Mouse (Mus musculus) intestine, embryonic 14.5 days (tissue): Measurements from ENCODE around the gene Col4a1. TPM values are rescaled to one million over a fixed set of nuclear protein-coding genes. Genes with fewer than 3 reads are reported as not detected.

ENCODE experiments used
- ATAC-seq: fragments of 200-750 bp; cut with Nextera tagmentation; replicated peaks from 2 replicates; pipeline ENCODE4 v1.8.0; 2017; ENCODE audit warnings: low read depth, moderate number of reproducible peaks, moderate TSS enrichment, moderate library complexity; ENCODE audit not compliant: low FRiP score, low TSS enrichment
- DNase-seq: peaks from one replicate; pipeline ENCODE4 v3.0.0-alpha.2; 2018; ENCODE audit warnings: low spot score
- H3K27ac ChIP-seq: fragments of 300-500 bp; sonication (generic); 2 replicates; pipeline ENCODE4 v1.5.1; 2014; ENCODE audit warnings: low read depth, mild to moderate bottlenecking, control low read depth
- H3K27me3 ChIP-seq: fragments of 300-500 bp; sonication (generic); replicated peaks from 2 replicates; pipeline ENCODE4 v1.6.1; 2014; ENCODE audit warnings: low read length, control low read depth; ENCODE audit not compliant: control insufficient read depth, insufficient read depth
- H3K36me3 ChIP-seq: fragments of 300-500 bp; sonication (generic); 2 replicates; pipeline ENCODE4 v1.6.1; 2014; ENCODE audit warnings: low read length, control low read depth; ENCODE audit not compliant: control insufficient read depth, insufficient read depth
- H3K4me1 ChIP-seq: fragments of 300-500 bp; sonication (generic); replicated peaks from 2 replicates; pipeline ENCODE4 v1.6.1; 2014; ENCODE audit warnings: low read length, control low read depth, mixed read lengths; ENCODE audit not compliant: control insufficient read depth, insufficient read depth
- H3K4me2 ChIP-seq: fragments of 300-500 bp; sonication (generic); 2 replicates; pipeline ENCODE4 v1.6.1; 2014; ENCODE audit warnings: low read length
- H3K4me3 ChIP-seq: fragments of 300-500 bp; sonication (generic); 2 replicates; pipeline ENCODE4 v1.5.1; 2014; ENCODE audit warnings: low read depth, low read length, control low read depth, mixed read lengths
- H3K9ac ChIP-seq: fragments of 300-500 bp; sonication (generic); 2 replicates; pipeline ENCODE4 v1.6.1; 2014; ENCODE audit warnings: mild to moderate bottlenecking, low read length
- H3K9me3 ChIP-seq: fragments of 300-500 bp; sonication (generic); 2 replicates; pipeline ENCODE4 v1.6.1; 2016; ENCODE audit warnings: low read length, control low read depth; ENCODE audit not compliant: control insufficient read depth
- WGBS: fragments of 180-500 bp; shearing (Covaris S2); extraction: QIAGEN DNeasy Blood & Tissue Kit; methylation state at CpG from one replicate; pipeline ENCODE4 v1.1.7; 2014; 5-methylcytosine and 5-hydroxymethylcytosine counted together
- polyA plus RNA-seq: library from polyadenylated mRNA; unstranded; fragments of >200 nt; fragmentation: Nextera tagmentation; extraction: Ambion mirVana; gene quantifications from 2 replicates; pipeline ENCODE4 v1.2.1, GENCODE M21; 2014

Col4a1 gene
- polyA plus RNA-seq, 1 experiment from 2014 or later: 228 TPM

GRCm38 (mm10) chr8:11351355-11351754 is 38.7 kb upstream of the Col4a1 start:
- Histone ChIP-seq H3K9me3 (no peaks in the 10 kb centered on the region), H3K27me3 (no peaks in the 10 kb centered on the region), H3K4me3 (no peak overlapping the region), H3K4me1 (peaks cover 9% of the 10 kb centered on the region; the same call in 1 of the 2 replicates), H3K36me3 (peaks cover 6% of the 10 kb centered on the region; the same call in 1 of the 2 replicates), H3K27ac (no peak overlapping the region), H3K4me2 (no peak overlapping the region), H3K9ac (no peak overlapping the region)
- ATAC-seq (no peak), DNase-seq (no peak)
- WGBS: 86% methylated on average over 6 of the region's 6 CpGs

- no peaks in the 10 kb centered on the region for H3K9me3 ChIP-seq
- no peak overlapping the region for H3K27ac ChIP-seq
- H3K36me3 ChIP-seq: no peaks in the 10 kb centered on the region
- no peak overlapping the region for H3K9ac ChIP-seq
- no peak overlapping the region for H3K4me2 ChIP-seq
- no peak overlapping the region for H3K4me3 ChIP-seq
- WGBS: 80% methylated on average over 11 of the region's 11 CpGs
- no peak for DNase-seq
- H3K4me1 ChIP-seq: peaks cover 9% of the 10 kb centered on the region; the same call in 1 of the 2 replicates
- no peaks in the 10 kb centered on the region for H3K27me3 ChIP-seq
- ATAC-seq: no peak
These were observed 36.0 kb upstream of the Col4a1 start for GRCm38 (mm10) chr8:11348622-11349021.

GRCm38 (mm10) chr8:11347699-11348098 is 35.1 kb upstream of the Col4a1 start:
- no peak for DNase-seq
- WGBS: 77% methylated on average over 9 of the region's 9 CpGs

GRCm38 (mm10) chr8:11346225-11346624 is 33.6 kb upstream of the Col4a1 start:
- H3K9ac ChIP-seq: no peak overlapping the region
- ATAC-seq: no peak
- no peak overlapping the region for H3K4me2 ChIP-seq
- H3K27ac ChIP-seq: no peak overlapping the region
- no peaks in the 10 kb centered on the region for H3K36me3 ChIP-seq
- H3K4me3 ChIP-seq: no peak overlapping the region
- 74% methylated on average over 10 of the region's 10 CpGs for WGBS
- 0 out of 2 replicates have a peak, but pooled peaks cover 4% of the 10 kb centered on the region for H3K4me1 ChIP-seq
- no peaks in the 10 kb centered on the region for H3K27me3 ChIP-seq
- no peaks in the 10 kb centered on the region for H3K9me3 ChIP-seq
- no peak for DNase-seq

More at GRCm38 (mm10) chr8:11347699-11348098, 35.1 kb upstream of the Col4a1 start:
- no peaks in the 10 kb centered on the region for H3K27me3 ChIP-seq
- ATAC-seq: no peak
- H3K9ac ChIP-seq: no peak overlapping the region
- H3K9me3 ChIP-seq: no peaks in the 10 kb centered on the region
- H3K4me3 ChIP-seq: no peak overlapping the region
- no peak overlapping the region for H3K27ac ChIP-seq
- no peaks in the 10 kb centered on the region for H3K36me3 ChIP-seq
- H3K4me1 ChIP-seq: peaks cover 5% of the 10 kb centered on the region; the same call in 1 of the 2 replicates
- H3K4me2 ChIP-seq: no peak overlapping the region

GRCm38 (mm10) chr8:11344459-11344858 is 31.8 kb upstream of the Col4a1 start:
- DNase-seq (no peak), ATAC-seq (no peak)
- 82% methylated on average over 9 of the region's 9 CpGs for WGBS
- H3K4me3 ChIP-seq: no peak overlapping the region
- H3K27ac ChIP-seq: no peak overlapping the region
- no peak overlapping the region for H3K9ac ChIP-seq
- no peaks in the 10 kb centered on the region for H3K27me3 ChIP-seq
- no peaks in the 10 kb centered on the region for H3K36me3 ChIP-seq
- H3K9me3 ChIP-seq: no peaks in the 10 kb centered on the region
- 0 out of 2 replicates have a peak, but pooled peaks cover 4% of the 10 kb centered on the region for H3K4me1 ChIP-seq
- no peak overlapping the region for H3K4me2 ChIP-seq

GRCm38 (mm10) chr8:11341111-11341566 is 28.5 kb upstream of the Col4a1 start:
- Histone ChIP-seq H3K9ac (no peak overlapping the region), H3K4me3 (no peak overlapping the region), H3K36me3 (no peaks in the 10 kb centered on the region), H3K4me2 (no peak overlapping the region), H3K9me3 (no peaks in the 10 kb centered on the region), H3K27me3 (no peaks in the 10 kb centered on the region), H3K27ac (no peak overlapping the region), H3K4me1 (0 out of 2 replicates have a peak, but pooled peaks cover 3% of the 10 kb centered on the region)
- WGBS: 79% methylated on average over 3 of the region's 3 CpGs
- ATAC-seq: no peak
- no peak for DNase-seq

GRCm38 (mm10) chr8:11340310-11341110 is 27.9 kb upstream of the Col4a1 start:
- no peaks in the 10 kb centered on the region for H3K9me3 ChIP-seq
- H3K9ac ChIP-seq: no peak overlapping the region
- WGBS: 62% methylated on average over 12 of the region's 12 CpGs
- DNase-seq (no peak), ATAC-seq (no peak)
- H3K27me3 ChIP-seq: no peaks in the 10 kb centered on the region
- H3K4me2 ChIP-seq: no peak overlapping the region
- H3K36me3 ChIP-seq: no peaks in the 10 kb centered on the region
- no peak overlapping the region for H3K4me3 ChIP-seq
- peaks cover 3% of the 10 kb centered on the region; the same call in 1 of the 2 replicates for H3K4me1 ChIP-seq
- H3K27ac ChIP-seq: no peak overlapping the region

- no peak overlapping the region for H3K4me2 ChIP-seq
- DNase-seq (no peak), ATAC-seq (no peak)
- H3K4me3 ChIP-seq: no peak overlapping the region
- H3K9me3 ChIP-seq: no peaks in the 10 kb centered on the region
- H3K27me3 ChIP-seq: no peaks in the 10 kb centered on the region
- H3K36me3 ChIP-seq: no peaks in the 10 kb centered on the region
- H3K9ac ChIP-seq: no peak overlapping the region
- H3K27ac ChIP-seq: no peak overlapping the region
- H3K4me1 ChIP-seq: peaks cover 3% of the 10 kb centered on the region; the same call in 1 of the 2 replicates
- 83% methylated on average over 9 of the region's 9 CpGs for WGBS
These were observed 25.9 kb upstream of the Col4a1 start for GRCm38 (mm10) chr8:11338507-11338906.
